Mouse (Mus musculus) fibroblast of lung, adult 2 months (primary cell): ENCODE measurements around the gene Kcnj9.

ENCODE experiments used
- DNase-seq: peaks from one replicate; pipeline ENCODE4 v3.0.0-alpha.2; 2011; ENCODE audit warnings: low read depth

The Kcnj9 gene

DNA sequence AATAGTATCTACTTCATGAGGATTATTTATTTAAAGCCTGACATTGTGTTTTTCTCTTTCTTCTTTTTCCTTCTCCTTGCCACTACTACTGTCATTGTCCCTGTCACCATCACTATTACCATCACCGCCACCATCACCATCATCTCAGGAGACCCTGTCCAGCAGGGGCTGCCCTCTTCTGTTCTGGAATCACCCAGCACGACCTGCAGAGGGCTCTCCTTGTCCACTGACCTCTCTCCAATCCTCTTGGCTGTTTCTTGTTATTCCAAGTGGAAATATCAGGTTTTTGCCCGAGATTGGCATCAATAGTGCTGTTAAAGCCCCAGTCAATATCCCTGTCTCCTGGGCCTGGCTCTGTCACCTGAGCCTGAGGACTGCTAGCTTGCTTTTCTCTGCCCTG, 4.4 kb upstream of the Kcnj9 start:
- no peak for DNase-seq

DNA sequence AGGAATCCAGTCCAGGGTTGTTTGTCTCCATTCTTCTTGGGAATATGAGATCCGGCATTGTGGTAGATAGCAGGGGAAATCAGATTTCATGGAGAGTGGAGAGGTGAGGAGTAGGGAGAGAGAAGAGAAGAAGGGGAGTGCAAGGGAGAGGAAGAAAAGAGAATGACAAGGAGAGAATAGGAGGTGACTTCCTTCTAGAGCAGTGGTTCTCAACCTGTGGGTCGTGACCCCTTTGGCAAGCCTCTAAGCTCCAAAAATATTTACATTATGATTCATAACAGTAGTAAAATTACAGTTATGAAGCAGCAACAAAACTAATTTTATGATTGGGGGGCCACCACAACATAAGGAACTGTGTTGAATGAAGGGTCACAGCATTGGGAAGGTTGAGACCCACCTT, 3.8 kb upstream of the Kcnj9 start:
- no peak for DNase-seq

GRCm38 (mm10) chr1:172331422-172331947, 2.4 kb upstream of the Kcnj9 start:
- DNase-seq, result no peak

DNA sequence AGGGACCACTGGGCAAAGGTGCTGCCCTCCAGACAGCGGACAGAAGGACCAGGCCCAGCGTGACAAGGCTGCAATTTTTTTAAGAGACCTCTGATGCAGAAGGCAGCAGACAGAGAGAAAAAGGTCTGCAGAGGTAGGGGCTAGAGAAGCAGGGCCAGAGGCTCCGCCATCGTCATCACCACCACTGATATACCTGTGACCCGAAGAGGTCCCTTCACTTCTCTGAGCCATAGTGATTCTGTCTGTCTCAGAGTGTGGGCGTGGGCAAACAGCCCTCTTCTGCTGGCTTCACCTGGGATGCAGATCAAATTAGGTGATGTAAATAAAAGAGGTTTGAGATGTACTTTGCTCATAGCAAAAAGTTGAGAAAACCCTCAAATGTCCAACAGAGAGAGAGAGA, 498 bp upstream of the Kcnj9 start:
- no peak for DNase-seq

DNA sequence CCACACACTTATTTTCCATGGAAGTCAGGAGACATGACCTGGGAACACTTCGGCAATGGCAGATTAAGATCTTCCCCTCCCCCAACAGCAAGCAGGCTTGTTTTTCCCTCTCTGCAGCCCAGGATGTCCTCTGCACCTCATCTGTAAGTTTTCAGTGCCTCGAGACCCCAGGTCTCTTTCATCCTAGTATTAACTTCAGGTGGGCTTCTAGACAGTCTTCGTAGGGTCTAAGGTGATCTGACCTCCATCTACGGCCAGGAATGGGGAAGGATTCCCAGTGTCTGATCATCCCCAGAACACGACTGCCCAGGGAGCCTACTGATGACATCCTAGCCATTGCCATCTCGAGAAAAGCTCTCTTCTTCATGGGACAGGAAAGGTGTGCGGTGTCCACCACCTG, 657 bp downstream of the Kcnj9 start:
- no peak for DNase-seq

DNA sequence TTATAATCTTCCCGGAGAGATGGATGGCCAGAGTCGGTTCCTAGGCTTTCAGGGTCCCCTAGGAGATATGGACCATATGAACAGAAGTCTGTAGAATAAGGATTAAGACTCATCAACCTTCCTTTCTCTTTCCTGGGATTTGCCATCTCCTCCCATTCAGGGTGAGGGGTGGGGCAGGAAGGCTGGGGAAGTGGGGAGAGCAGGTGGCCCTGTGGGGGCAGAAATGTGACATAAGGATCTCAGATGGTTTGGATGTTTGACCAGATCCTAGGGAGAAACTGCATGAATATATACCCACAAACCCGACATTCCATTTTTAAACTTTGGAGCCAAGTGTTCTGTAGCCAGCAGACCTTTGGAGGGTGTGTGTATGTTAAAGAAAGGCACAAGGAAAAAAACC, 1.1 kb downstream of the Kcnj9 start:
- no peak for DNase-seq

- DNase-seq, result no peak
These were observed 1.7 kb downstream of the Kcnj9 start for GRCm38 (mm10) chr1:172327206-172328001.

GRCm38 (mm10) chr1:172326684-172327083, 2.4 kb downstream of the Kcnj9 start:
- DNase-seq, result no peak

- no peak for DNase-seq
These were observed 3.2 kb downstream of the Kcnj9 start for GRCm38 (mm10) chr1:172325680-172326535.

DNA sequence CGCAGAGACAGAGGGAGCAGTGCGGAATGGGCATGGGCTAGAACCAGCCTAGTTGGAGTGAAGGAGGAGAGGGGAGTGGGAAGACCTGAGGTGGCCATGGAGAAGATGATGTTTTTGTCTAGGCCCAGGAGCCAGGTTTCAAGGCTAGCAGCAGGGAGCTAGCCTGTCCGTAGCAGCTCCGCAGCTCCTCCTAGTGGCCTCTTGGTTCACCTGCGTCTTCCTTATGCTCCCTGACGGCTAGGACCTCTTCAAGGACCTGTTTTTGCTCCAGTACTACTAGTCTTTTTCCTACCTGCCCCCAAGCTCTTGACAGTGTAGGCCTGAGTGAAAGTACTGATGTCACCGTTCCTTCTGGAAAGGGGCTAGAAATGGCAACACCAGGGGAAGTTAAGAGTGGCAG, 4.4 kb downstream of the Kcnj9 start:
- DNase-seq, result peak; percentile 53

GRCm38 (mm10) chr1:172323801-172324359, 5.2 kb downstream of the Kcnj9 start:
- DNase-seq, result no peak

DNA sequence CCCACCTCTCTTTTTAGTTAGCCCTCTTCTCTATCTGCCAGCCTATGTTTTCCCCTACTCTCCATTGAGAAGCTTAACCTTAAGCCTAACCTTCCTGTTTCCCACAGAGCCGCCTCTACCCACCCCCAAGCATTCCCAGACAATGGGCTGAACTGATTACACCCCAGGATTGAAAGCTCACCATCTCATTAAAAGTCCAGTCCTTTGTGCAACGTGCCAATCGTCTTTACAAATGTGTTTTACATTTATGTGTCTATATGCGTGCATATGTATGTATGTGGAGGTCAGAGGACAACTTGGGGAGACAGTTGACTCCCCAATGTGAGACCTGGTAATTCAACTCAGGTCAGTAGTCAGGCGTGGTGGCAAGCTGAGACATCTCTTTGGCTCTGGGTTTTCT, 5.8 kb downstream of the Kcnj9 start:
- DNase-seq, result no peak

- no peak for DNase-seq
These were observed 6.4 kb downstream of the Kcnj9 start for GRCm38 (mm10) chr1:172322725-172323124.

DNA sequence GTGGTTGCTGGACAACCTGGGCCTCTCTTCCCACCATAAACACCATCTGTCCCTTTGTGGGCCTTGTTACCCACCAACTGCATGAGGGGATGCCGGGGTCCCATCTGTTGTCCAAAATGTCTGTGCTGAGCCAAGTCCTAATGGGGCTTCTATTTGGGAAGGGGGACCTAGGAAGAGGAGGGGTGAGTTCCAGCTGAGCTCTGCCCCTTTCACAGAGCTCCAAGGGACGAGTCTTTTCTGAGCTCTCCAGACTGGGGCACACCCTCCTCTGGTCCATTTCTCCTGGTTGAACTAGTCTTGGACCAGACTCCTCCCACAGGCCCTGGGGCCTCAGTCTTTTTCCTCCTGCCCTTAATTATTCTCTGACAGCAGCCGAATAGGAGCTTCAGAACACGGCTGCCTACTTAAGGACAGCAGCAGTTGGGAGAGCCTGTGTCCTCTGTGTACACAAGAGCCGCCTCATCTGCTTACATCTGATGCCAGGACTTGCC, 9.2 kb downstream of the Kcnj9 start:
- no peak for DNase-seq

GRCm38 (mm10) chr1:172319346-172319745, 9.8 kb downstream of the Kcnj9 start:
- no peak for DNase-seq

GRCm38 (mm10) chr1:172318424-172319035, 10.6 kb downstream of the Kcnj9 start:
- no peak for DNase-seq

DNA sequence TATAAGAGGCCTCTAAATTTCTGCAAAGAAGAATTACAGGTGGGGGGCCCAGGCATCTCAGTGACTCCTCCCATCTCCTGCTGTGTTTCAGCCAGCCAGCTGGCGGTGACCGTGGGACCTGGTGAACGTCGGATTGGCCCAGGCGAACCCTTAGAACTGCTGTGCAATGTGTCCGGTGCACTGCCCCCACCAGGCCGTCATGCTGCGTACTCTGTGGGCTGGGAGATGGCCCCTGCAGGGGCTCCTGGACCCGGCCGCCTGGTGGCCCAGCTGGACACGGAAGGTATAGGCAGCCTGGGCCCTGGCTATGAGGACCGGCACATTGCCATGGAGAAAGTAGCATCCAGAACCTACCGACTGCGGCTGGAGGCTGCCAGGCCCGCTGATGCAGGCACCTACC, 11.2 kb downstream of the Kcnj9 start:
- DNase-seq, result no peak

DNA sequence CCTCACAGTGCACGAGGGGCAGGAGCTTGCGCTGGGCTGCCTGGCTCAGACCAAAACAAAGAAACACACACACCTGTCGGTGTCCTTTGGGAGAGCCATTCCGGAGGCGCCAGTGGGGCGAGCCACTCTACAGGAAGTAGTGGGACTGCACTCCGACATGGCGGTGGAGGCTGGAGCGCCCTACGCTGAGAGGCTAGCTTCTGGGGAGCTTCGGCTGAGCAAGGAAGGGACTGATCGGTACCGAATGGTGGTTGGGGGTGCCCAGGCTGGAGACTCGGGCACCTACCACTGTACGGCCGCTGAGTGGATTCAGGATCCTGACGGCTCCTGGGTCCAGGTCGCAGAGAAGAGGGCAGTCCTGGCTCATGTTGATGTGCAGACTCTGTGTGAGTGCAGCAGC, 11.7 kb downstream of the Kcnj9 start:
- no peak for DNase-seq

- no peak for DNase-seq
These were observed 14.2 kb downstream of the Kcnj9 start for GRCm38 (mm10) chr1:172314911-172315310.

DNA sequence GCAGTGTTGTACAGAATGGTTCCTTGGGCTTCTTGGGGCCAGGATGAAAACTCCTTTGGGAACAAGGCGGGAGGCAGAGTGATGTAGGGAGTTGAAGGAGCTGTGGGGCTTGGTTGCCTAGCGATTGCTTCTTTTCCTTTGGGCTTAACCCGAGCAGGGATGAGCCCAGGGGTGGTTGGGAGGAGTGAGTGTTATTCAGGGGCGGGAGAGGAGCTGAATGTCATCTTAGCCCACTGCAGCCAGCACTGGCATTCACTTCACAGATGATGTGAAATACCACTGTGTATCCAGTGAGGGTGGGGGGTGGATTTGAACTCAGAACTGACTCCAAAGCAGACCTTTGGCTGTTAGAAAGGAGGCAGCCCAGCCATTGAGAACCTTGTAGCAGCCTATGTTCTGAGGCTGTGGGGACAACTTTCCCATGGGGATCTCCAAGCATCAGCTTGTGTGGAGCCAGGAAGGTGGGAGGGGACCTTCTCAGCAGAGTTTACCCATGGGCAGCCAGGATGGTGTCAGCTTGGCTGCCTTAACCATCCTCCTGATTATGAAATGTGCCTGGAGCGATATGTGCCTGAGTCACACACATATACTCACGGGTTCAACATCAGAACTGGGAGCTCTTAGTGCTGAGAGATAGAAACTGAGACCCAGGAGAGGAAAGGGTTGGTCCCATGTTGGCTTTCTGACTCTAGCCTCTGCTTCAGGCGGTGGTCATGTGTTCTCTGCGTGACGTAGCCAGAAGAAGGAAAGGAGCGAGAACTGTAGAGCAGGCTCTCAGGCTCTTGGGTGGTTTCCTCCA, 15.3 kb downstream of the Kcnj9 start:
- DNase-seq, result peak; percentile 82
